Mouse (Mus musculus) midbrain, postnatal 0 days (tissue): ENCODE results near the gene Zcwpw1. TPM values are rescaled to one million over a fixed set of nuclear protein-coding genes. Genes with fewer than 3 reads are reported as not detected.

ENCODE experiments used
- ATAC-seq: fragments of 200-750 bp; cut with Nextera tagmentation; 2 replicates; pipeline ENCODE4 v1.8.0; 2017; ENCODE audit warnings: moderate number of reproducible peaks, mild to moderate bottlenecking, moderate TSS enrichment, moderate library complexity; ENCODE audit not compliant: low FRiP score
- DNase-seq: peaks from one replicate; pipeline ENCODE4 v3.0.0-alpha.2; 2015; ENCODE audit warnings: low spot score
- H3K27ac ChIP-seq: fragments of 300-500 bp; sonication (generic); 2 replicates; pipeline ENCODE4 v1.5.1; 2014; ENCODE audit warnings: low read depth, mild to moderate bottlenecking, low read length, mixed read lengths
- H3K27me3 ChIP-seq: fragments of 300-500 bp; sonication (generic); 2 replicates; pipeline ENCODE4 v1.6.1; 2014; ENCODE audit warnings: low read length, control low read depth, mixed read lengths; ENCODE audit not compliant: insufficient read depth
- H3K36me3 ChIP-seq: fragments of 300-500 bp; sonication (generic); 2 replicates; pipeline ENCODE4 v1.6.1; 2014; ENCODE audit warnings: low read length, control low read depth, mixed read lengths; ENCODE audit not compliant: insufficient read depth
- H3K4me1 ChIP-seq: fragments of 300-500 bp; sonication (generic); 2 replicates; pipeline ENCODE4 v1.6.1; 2014; ENCODE audit warnings: mild to moderate bottlenecking, control low read depth, antibody characterized with exemption, low read length, mixed read lengths; ENCODE audit not compliant: insufficient read depth
- H3K4me2 ChIP-seq: fragments of 300-500 bp; sonication (generic); 2 replicates; pipeline ENCODE4 v1.6.1; 2014; ENCODE audit warnings: low read depth, mild to moderate bottlenecking, low read length, mixed read lengths; ENCODE audit not compliant: poor library complexity, severe bottlenecking
- H3K4me3 ChIP-seq: fragments of 300-500 bp; sonication (generic); 2 replicates; pipeline ENCODE4 v1.5.1; 2014; ENCODE audit warnings: low read depth, mild to moderate bottlenecking, low read length, moderate library complexity
- H3K9ac ChIP-seq: fragments of 300-500 bp; sonication (generic); replicated peaks from 2 replicates; pipeline ENCODE4 v1.6.1; 2014; ENCODE audit warnings: mild to moderate bottlenecking, low read length, moderate library complexity, mixed read lengths; ENCODE audit not compliant: poor library complexity, severe bottlenecking
- H3K9me3 ChIP-seq: fragments of 300-500 bp; sonication (generic); 2 replicates; pipeline ENCODE4 v1.6.1; 2016; ENCODE audit warnings: low read length, control low read depth
- CTCF ChIP-seq: IDR thresholded peaks from 2 replicates; pipeline ENCODE4 v1.5.1; 2016; ENCODE audit warnings: antibody characterized with exemption, mild to moderate bottlenecking
- WGBS: fragments of 180-500 bp; shearing (Covaris S2); extraction: QIAGEN DNeasy Blood & Tissue Kit; methylation state at CpG from one replicate; pipeline ENCODE4 v1.1.7; 2014; 5-methylcytosine and 5-hydroxymethylcytosine counted together
- polyA plus RNA-seq: library from polyadenylated mRNA; unstranded; fragments of >200 nt; fragmentation: Nextera tagmentation; extraction: Ambion mirVana; gene quantifications from 2 replicates; pipeline ENCODE4 v1.2.1, GENCODE M21; 2015
- total RNA-seq: library from RNA; depleted of rRNA; stranded (reverse); fragments of >200 nt; gene quantifications from 2 replicates; pipeline ENCODE4 v1.2.3, GENCODE M21; 2014

The Zcwpw1 gene
- total and polyA plus RNA-seq, 2 experiments from 2014 or later, result 5.8 to 9.0 TPM

GRCm38 (mm10) chr5:137756882-137757661 lies 30.5 kb upstream of the Zcwpw1 start:
- WGBS, result 47% methylated on average over 10 of the region's 10 CpGs
- H3K27ac ChIP-seq, result peak overlapping the region; percentile 52
- H3K27me3 ChIP-seq, result no peaks in the 10 kb centered on the region
- DNase-seq, result peak; percentile 93
- no peaks in the 10 kb centered on the region for H3K4me1 ChIP-seq
- H3K9ac ChIP-seq, result no peak overlapping the region
- TF ChIP-seq CTCF, result peak; percentile 94
- no peak overlapping the region for H3K4me2 ChIP-seq
- no peak overlapping the region for H3K4me3 ChIP-seq
- peaks cover 6% of the 10 kb centered on the region; the same call in 1 of the 2 replicates for H3K36me3 ChIP-seq
- H3K9me3 ChIP-seq, result no peaks in the 10 kb centered on the region
- ATAC-seq, result 0 out of 2 replicates have a peak, but pooled peaks have one; percentile 8

DNA sequence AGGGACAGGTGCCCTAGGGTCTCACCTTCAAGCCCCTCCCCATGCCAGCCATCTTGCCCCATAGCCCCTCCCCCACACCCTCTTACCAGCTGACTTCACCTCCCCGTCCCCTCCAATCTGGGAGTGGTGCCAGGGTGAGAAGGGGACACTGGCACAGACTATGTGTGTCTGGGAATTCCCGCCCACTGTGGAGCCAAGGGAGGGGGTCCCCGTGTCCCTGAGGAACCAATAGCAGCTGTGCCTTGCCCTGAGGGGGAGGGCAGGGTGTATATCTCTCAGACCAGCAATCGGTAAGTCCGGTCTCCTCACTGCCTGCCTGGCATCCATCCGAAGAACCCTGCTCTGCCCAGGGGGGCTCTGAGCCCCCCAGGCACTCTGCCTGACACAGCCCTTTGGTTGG lies 29.7 kb upstream of the Zcwpw1 start:
- TF ChIP-seq CTCF, result no peak
- Histone ChIP-seq H3K27me3 (no peaks in the 10 kb centered on the region), H3K9ac (no peak overlapping the region), H3K36me3 (peaks cover 4% of the 10 kb centered on the region; the same call in 1 of the 2 replicates), H3K4me2 (peak overlapping the region; percentile 33), H3K9me3 (no peaks in the 10 kb centered on the region), H3K4me1 (no peaks in the 10 kb centered on the region), H3K27ac (peak overlapping the region; percentile 75), H3K4me3 (no peak overlapping the region)
- DNase-seq, result peak; percentile 87
- peak; percentile 64 for ATAC-seq
- 57% methylated on average over 6 of the region's 6 CpGs for WGBS

GRCm38 (mm10) chr5:137758921-137759534 lies 28.6 kb upstream of the Zcwpw1 start:
- H3K36me3 ChIP-seq, result peaks cover 2% of the 10 kb centered on the region; the same call in 1 of the 2 replicates
- no peak for TF ChIP-seq CTCF
- H3K9me3 ChIP-seq, result no peaks in the 10 kb centered on the region
- H3K4me2 ChIP-seq, result peak overlapping the region; percentile 33
- no peak for ATAC-seq
- WGBS, result 83% methylated on average over 19 of the region's 19 CpGs
- no peak for DNase-seq
- H3K4me3 ChIP-seq, result no peak overlapping the region
- no peaks in the 10 kb centered on the region for H3K27me3 ChIP-seq
- no peaks in the 10 kb centered on the region for H3K4me1 ChIP-seq
- 0 out of 2 replicates have a peak overlapping the region, but pooled peaks have one; percentile 24 for H3K9ac ChIP-seq
- peak overlapping the region; percentile 75 for H3K27ac ChIP-seq

- Histone ChIP-seq H3K4me1 (no peaks in the 10 kb centered on the region), H3K4me3 (no peak overlapping the region), H3K27me3 (no peaks in the 10 kb centered on the region), H3K9me3 (no peaks in the 10 kb centered on the region), H3K27ac (peak overlapping the region; percentile 75; the same call in 1 of the 2 replicates), H3K36me3 (peaks cover 2% of the 10 kb centered on the region; the same call in 1 of the 2 replicates), H3K4me2 (no peak overlapping the region), H3K9ac (no peak overlapping the region)
- peak; percentile 91 for ATAC-seq
- TF ChIP-seq CTCF, result peak; percentile 83
- WGBS, result 33% methylated on average over 4 of the region's 4 CpGs
- DNase-seq, result peak; percentile 96
Measured at GRCm38 (mm10) chr5:137759971-137760412, 27.6 kb upstream of the Zcwpw1 start.

- no peak for TF ChIP-seq CTCF
Measured at GRCm38 (mm10) chr5:137764609-137765340, 22.8 kb upstream of the Zcwpw1 start.

More at GRCm38 (mm10) chr5:137764609-137765340, 22.8 kb upstream of the Zcwpw1 start:
- ATAC-seq, result no peak
- H3K27ac ChIP-seq, result no peak overlapping the region
- H3K27me3 ChIP-seq, result no peaks in the 10 kb centered on the region
- H3K9ac ChIP-seq, result no peak overlapping the region
- WGBS, result 49% methylated on average over 9 of the region's 9 CpGs
- no peaks in the 10 kb centered on the region for H3K4me1 ChIP-seq
- no peaks in the 10 kb centered on the region for H3K36me3 ChIP-seq
- H3K4me2 ChIP-seq, result no peak overlapping the region
- H3K9me3 ChIP-seq, result no peaks in the 10 kb centered on the region
- H3K4me3 ChIP-seq, result no peak overlapping the region
- DNase-seq, result no peak
